Mouse (Mus musculus): ENCODE results near the gene Bst1. TPM values are rescaled to one million over a fixed set of nuclear protein-coding genes. Genes with fewer than 3 reads are reported as not detected.
A peak's percentile ranks its signal among the peaks of the same experiment; 100 is the strongest.

Gene Bst1
- total and polyA plus RNA-seq, 3 experiments, result not detected

- H3K9ac ChIP-seq (ENCODE audit: control insufficient read depth, low read depth, low read length, poor library complexity, severe bottlenecking), result no peak overlapping the region
- H3K79me2 ChIP-seq (ENCODE audit: control insufficient read depth, insufficient read depth, low read length, poor library complexity), result no peaks in the 10 kb centered on the region
- H3K4me3 ChIP-seq (ENCODE audit: control insufficient read depth in 1 of 2, insufficient read depth in 1 of 2, low read depth in 2 of 2, low read length in 2 of 2), result no peak overlapping the region
- H3K27ac ChIP-seq (ENCODE audit: control insufficient read depth, low read depth, low read length), result no peak overlapping the region
- DNase-seq (ENCODE audit: low read depth, low spot score), result peak; percentile 21
- H3K27me3 ChIP-seq (ENCODE audit: control insufficient read depth in 1 of 2, insufficient read depth in 2 of 2, low read length in 2 of 2), result no peaks in the 10 kb centered on the region; a peak in 1 of 4 replicates
- peaks cover 0 to 10% of the 10 kb centered on the region in 2 experiments; a peak in 2 of 4 replicates for H3K4me1 ChIP-seq (ENCODE audit: control insufficient read depth in 1 of 2, insufficient read depth in 2 of 2, low read length in 2 of 2)
- peaks cover 0 to 7% of the 10 kb centered on the region in 2 experiments; a peak in 2 of 4 replicates for H3K36me3 ChIP-seq (ENCODE audit: control insufficient read depth in 1 of 2, insufficient read depth in 2 of 2, low read length in 2 of 2)
- TF ChIP-seq NRF1 (IDR thresholded peaks at IDR 0.05; ENCODE audit: insufficient read depth, low read depth, low read length, poor library complexity, severe bottlenecking) (peak; percentile 67), ETS1 (IDR thresholded peaks at IDR 0.05; ENCODE audit: low read depth, low read length) (0 out of 2 replicates have a peak, but pooled peaks have one; percentile 50), TCF12 (IDR thresholded peaks at IDR 0.05; ENCODE audit: low read depth, low read length) (peak; percentile 68; the same call in 1 of the 2 replicates), USF1 (IDR thresholded peaks at IDR 0.05; ENCODE audit: low read depth, low read length) (no peak), KAT2A (conservative IDR thresholded peaks at IDR 0.05; ENCODE audit: low read depth, low read length) (no peak), TBP (IDR thresholded peaks at IDR 0.05; ENCODE audit: low read depth, low read length) (no peak), EP300 (IDR thresholded peaks at IDR 0.05; ENCODE audit: low read depth in 1 of 2, low read length in 2 of 2) (peak in 1 of 2 experiments; percentile 38; a peak in 1 of 4 replicates), ZNF384 (IDR thresholded peaks at IDR 0.05; ENCODE audit: low read depth, low read length) (no peak), GATA1 (IDR thresholded peaks at IDR 0.05; ENCODE audit: low read depth, low read length) (0 out of 2 replicates have a peak, but pooled peaks have one; percentile 15), RCOR1 (IDR thresholded peaks at IDR 0.05; ENCODE audit: low read depth, low read length) (peak; percentile 47; the same call in 1 of the 2 replicates)
- H3K9me3 ChIP-seq (replicated peaks; ENCODE audit: insufficient read depth, low read length), result no peaks in the 10 kb centered on the region
Measured at GRCm38 (mm10) chr5:43859663-43860062, 41.0 kb downstream of the Bst1 start.

GRCm38 (mm10) chr5:43860096-43860495 is 41.4 kb downstream of the Bst1 start:
- H3K27me3 ChIP-seq (ENCODE audit: control insufficient read depth in 1 of 2, insufficient read depth in 2 of 2, low read length in 2 of 2), result no peaks in the 10 kb centered on the region; a peak in 1 of 4 replicates
- no peak for TF ChIP-seq MYC (IDR thresholded peaks at IDR 0.05; ENCODE audit: low read depth, low read length)
- no peak for TF ChIP-seq E2F4 (IDR thresholded peaks at IDR 0.05; ENCODE audit: borderline replicate concordance, low read depth, low read length)
- TF ChIP-seq ZKSCAN1 (IDR thresholded peaks at IDR 0.05; ENCODE audit: low read depth, low read length), result no peak
- TF ChIP-seq NELFE (IDR thresholded peaks at IDR 0.05; ENCODE audit: low read depth, low read length), result no peak
- no peak for TF ChIP-seq USF2 (IDR thresholded peaks at IDR 0.05; ENCODE audit: borderline replicate concordance in 1 of 2, insufficient read depth in 1 of 2, low read depth in 1 of 2, low read length in 2 of 2)
- no peak for TF ChIP-seq UBTF (IDR thresholded peaks at IDR 0.05; ENCODE audit: borderline replicate concordance, insufficient read depth, low read depth, low read length)
- no peak for TF ChIP-seq SIN3A (IDR thresholded peaks at IDR 0.05; ENCODE audit: low read length)
- TF ChIP-seq KAT2A (conservative IDR thresholded peaks at IDR 0.05; ENCODE audit: low read depth, low read length), result no peak
- no peak for TF ChIP-seq BHLHE40 (IDR thresholded peaks at IDR 0.05; ENCODE audit: borderline replicate concordance, low read depth, low read length)
- TF ChIP-seq HCFC1 (IDR thresholded peaks at IDR 0.05; ENCODE audit: low read depth, low read length), result no peak
- TF ChIP-seq MYB (IDR thresholded peaks at IDR 0.05; ENCODE audit: low read depth, low read length), result no peak
- TF ChIP-seq RAD21 (IDR thresholded peaks at IDR 0.05; ENCODE audit: low read depth, low read length), result no peak
- TF ChIP-seq ZMIZ1 (IDR thresholded peaks at IDR 0.05; ENCODE audit: low read depth, low read length), result no peak
- no peak for TF ChIP-seq ZC3H11A (IDR thresholded peaks at IDR 0.05; ENCODE audit: low read depth, low read length)
- no peak for TF ChIP-seq TBP (IDR thresholded peaks at IDR 0.05; ENCODE audit: low read depth, low read length)
- TF ChIP-seq TCF12 (IDR thresholded peaks at IDR 0.05; ENCODE audit: low read depth, low read length), result no peak
- TF ChIP-seq GATA1 (IDR thresholded peaks at IDR 0.05; ENCODE audit: low read depth, low read length), result no peak
- TF ChIP-seq EP300 (IDR thresholded peaks at IDR 0.05; ENCODE audit: low read depth in 1 of 2, low read length in 2 of 2), result no peak
- no peaks in the 10 kb centered on the region for H3K9me3 ChIP-seq (replicated peaks; ENCODE audit: insufficient read depth, low read length)
- H3K36me3 ChIP-seq (ENCODE audit: control insufficient read depth in 1 of 2, insufficient read depth in 2 of 2, low read length in 2 of 2), result peaks cover 0 to 6% of the 10 kb centered on the region in 2 experiments; a peak in 2 of 4 replicates
- no peak overlapping the region for H3K27ac ChIP-seq (ENCODE audit: control insufficient read depth, low read depth, low read length)
- no peaks in the 10 kb centered on the region for H3K79me2 ChIP-seq (ENCODE audit: control insufficient read depth, insufficient read depth, low read length, poor library complexity)
- no peak overlapping the region for H3K9ac ChIP-seq (ENCODE audit: control insufficient read depth, low read depth, low read length, poor library complexity, severe bottlenecking)
- H3K4me1 ChIP-seq (ENCODE audit: control insufficient read depth in 1 of 2, insufficient read depth in 2 of 2, low read length in 2 of 2), result peaks cover 0 to 8% of the 10 kb centered on the region in 2 experiments; a peak in 2 of 4 replicates
- no peak for DNase-seq (ENCODE audit: low read depth, low spot score)
- H3K4me3 ChIP-seq (ENCODE audit: control insufficient read depth in 1 of 2, insufficient read depth in 1 of 2, low read depth in 2 of 2, low read length in 2 of 2), result no peak overlapping the region
